Mouse (Mus musculus) brown adipose tissue, adult 24 weeks (tissue): ENCODE measurements around the gene Kctd17. TPM values are rescaled to one million over a fixed set of nuclear protein-coding genes. Genes with fewer than 3 reads are reported as not detected.
A peak's percentile ranks its signal among the peaks of the same experiment; 100 is the strongest.

Experiments used
- H3K27ac ChIP-seq: fragments of 200-500 bp; replicated peaks from 2 replicates; pipeline ENCODE4 v1.5.1; 2012; ENCODE audit warnings: low read depth, mild to moderate bottlenecking, low read length
- H3K4me1 ChIP-seq: fragments of 200-500 bp; 2 replicates; pipeline ENCODE4 v1.6.1; 2012; ENCODE audit warnings: low read length, mixed read lengths; ENCODE audit not compliant: control insufficient read depth, insufficient read depth, insufficient read length
- H3K4me3 ChIP-seq: fragments of 200-500 bp; 2 replicates; pipeline ENCODE4 v1.5.1; 2012; ENCODE audit warnings: low read depth, mild to moderate bottlenecking, low read length, moderate library complexity; ENCODE audit not compliant: insufficient read depth
- polyA plus RNA-seq: library from polyadenylated mRNA; stranded (reverse); fragments of >200 nt; gene quantifications from 2 replicates; pipeline ENCODE4 v1.2.4, GENCODE M21; 2012; ENCODE audit not compliant: missing spikeins, insufficient read depth, insufficient read length

Kctd17 gene
- 37.9 and 42.7 TPM in 2 replicates for polyA plus RNA-seq

- peak within 1 kb of the TSS; percentile 65 for H3K4me3 ChIP-seq
- peaks cover 16% of the 10 kb centered on the region for H3K4me1 ChIP-seq
- H3K27ac ChIP-seq, result peak within 1 kb of the TSS; percentile 98
These were observed at the start of gene Kctd17 for GRCm38 (mm10) chr15:78428391-78429138. Gene Kctd17, plus strand, starts transcription at chr15:78428564.

- no peak overlapping the region for H3K4me3 ChIP-seq
- no peak overlapping the region for H3K27ac ChIP-seq
- peaks cover 3% of the 10 kb centered on the region; the same call in 1 of the 2 replicates for H3K4me1 ChIP-seq
These were observed 48.2 kb upstream of the Kctd17 start for GRCm38 (mm10) chr15:78380208-78380607.

- Histone ChIP-seq H3K4me1 (peaks cover 3% of the 10 kb centered on the region; the same call in 1 of the 2 replicates), H3K27ac (no peak overlapping the region), H3K4me3 (no peak overlapping the region)
These were observed 47.6 kb upstream of the Kctd17 start for GRCm38 (mm10) chr15:78380741-78381140.

- Histone ChIP-seq H3K27ac (no peak overlapping the region), H3K4me1 (peaks cover 3% of the 10 kb centered on the region; the same call in 1 of the 2 replicates), H3K4me3 (no peak overlapping the region)
These were observed 46.2 kb upstream of the Kctd17 start for GRCm38 (mm10) chr15:78382115-78382514.

- H3K27ac ChIP-seq, result no peak overlapping the region
- H3K4me1 ChIP-seq, result 0 out of 2 replicates have a peak, but pooled peaks cover 3% of the 10 kb centered on the region
These were observed 44.7 kb upstream of the Kctd17 start for GRCm38 (mm10) chr15:78383450-78384219.

GRCm38 (mm10) chr15:78384220-78385116, 43.9 kb upstream of the Kctd17 start:
- Histone ChIP-seq H3K4me1 (0 out of 2 replicates have a peak, but pooled peaks cover 3% of the 10 kb centered on the region), H3K27ac (no peak overlapping the region), H3K4me3 (no peak overlapping the region)

More at GRCm38 (mm10) chr15:78383450-78384219, 44.7 kb upstream of the Kctd17 start:
- no peak overlapping the region for H3K4me3 ChIP-seq

GRCm38 (mm10) chr15:78385564-78385963, 42.8 kb upstream of the Kctd17 start:
- Histone ChIP-seq H3K27ac (no peak overlapping the region), H3K4me1 (0 out of 2 replicates have a peak, but pooled peaks cover 3% of the 10 kb centered on the region), H3K4me3 (no peak overlapping the region)

GRCm38 (mm10) chr15:78390855-78391254, 37.5 kb upstream of the Kctd17 start:
- Histone ChIP-seq H3K27ac (no peak overlapping the region), H3K4me1 (no peaks in the 10 kb centered on the region), H3K4me3 (no peak overlapping the region)

GRCm38 (mm10) chr15:78395478-78395962, 32.8 kb upstream of the Kctd17 start, which contains the start of gene Tex33:
Gene Tex33, minus strand, starts transcription at chr15:78395912.
- H3K4me1 ChIP-seq, result no peaks in the 10 kb centered on the region
- no peak within 1 kb of the TSS for H3K4me3 ChIP-seq
- no peak within 1 kb of the TSS for H3K27ac ChIP-seq

- Histone ChIP-seq H3K4me3 (no peak overlapping the region), H3K4me1 (peaks cover 27% of the 10 kb centered on the region; the same call in 1 of the 2 replicates), H3K27ac (0 out of 2 replicates have a peak overlapping the region, but pooled peaks have one; percentile 3)
These were observed 27.0 kb upstream of the Kctd17 start for GRCm38 (mm10) chr15:78401345-78401744.

GRCm38 (mm10) chr15:78401921-78402320, 26.4 kb upstream of the Kctd17 start:
- peaks cover 27% of the 10 kb centered on the region; the same call in 1 of the 2 replicates for H3K4me1 ChIP-seq
- no peak overlapping the region for H3K4me3 ChIP-seq
- no peak overlapping the region for H3K27ac ChIP-seq

GRCm38 (mm10) chr15:78402423-78402822, 25.9 kb upstream of the Kctd17 start:
- H3K4me1 ChIP-seq, result peaks cover 27% of the 10 kb centered on the region; the same call in 1 of the 2 replicates
- no peak overlapping the region for H3K4me3 ChIP-seq
- no peak overlapping the region for H3K27ac ChIP-seq

GRCm38 (mm10) chr15:78403301-78403741, 25.0 kb upstream of the Kctd17 start:
- peaks cover 27% of the 10 kb centered on the region; the same call in 1 of the 2 replicates for H3K4me1 ChIP-seq
- no peak overlapping the region for H3K4me3 ChIP-seq
- peak overlapping the region; percentile 22 for H3K27ac ChIP-seq

- Histone ChIP-seq H3K4me1 (peaks cover 27% of the 10 kb centered on the region; the same call in 1 of the 2 replicates), H3K27ac (no peak overlapping the region), H3K4me3 (no peak overlapping the region)
These were observed 24.5 kb upstream of the Kctd17 start for GRCm38 (mm10) chr15:78403896-78404295.
